Mouse (Mus musculus) testis, adult 2 months (tissue): Measurements from ENCODE around the gene H1fnt.

ENCODE experiments used
- CTCF ChIP-seq: fragments of 200-500 bp; IDR thresholded peaks from 2 replicates; pipeline ENCODE4 v1.5.1; 2012; ENCODE audit warnings: low read depth, mild to moderate bottlenecking, inconsistent platforms, low read length, moderate library complexity; ENCODE audit not compliant: control insufficient read depth, insufficient read depth, insufficient replicate concordance
- POLR2A ChIP-seq: fragments of 200-500 bp; IDR thresholded peaks from 2 replicates; pipeline ENCODE4 v1.6.1; 2012; ENCODE audit warnings: low read depth, mild to moderate bottlenecking, inconsistent platforms, low read length, moderate library complexity; ENCODE audit not compliant: control insufficient read depth

GRCm38 (mm10) chr15:98226096-98226495 is 31.0 kb downstream of the H1fnt start:
- no peak for TF ChIP-seq CTCF
- no peak for TF ChIP-seq POLR2A
